Mouse (Mus musculus) Muller cell, postnatal 12 days (primary cell): ENCODE data around the gene Ccdc146.

Experiments
- DNase-seq: peaks from one replicate; pipeline ENCODE4 v3.0.0-alpha.2; 2015; ENCODE audit errors: inconsistent ontology term

Ccdc146 gene

DNA sequence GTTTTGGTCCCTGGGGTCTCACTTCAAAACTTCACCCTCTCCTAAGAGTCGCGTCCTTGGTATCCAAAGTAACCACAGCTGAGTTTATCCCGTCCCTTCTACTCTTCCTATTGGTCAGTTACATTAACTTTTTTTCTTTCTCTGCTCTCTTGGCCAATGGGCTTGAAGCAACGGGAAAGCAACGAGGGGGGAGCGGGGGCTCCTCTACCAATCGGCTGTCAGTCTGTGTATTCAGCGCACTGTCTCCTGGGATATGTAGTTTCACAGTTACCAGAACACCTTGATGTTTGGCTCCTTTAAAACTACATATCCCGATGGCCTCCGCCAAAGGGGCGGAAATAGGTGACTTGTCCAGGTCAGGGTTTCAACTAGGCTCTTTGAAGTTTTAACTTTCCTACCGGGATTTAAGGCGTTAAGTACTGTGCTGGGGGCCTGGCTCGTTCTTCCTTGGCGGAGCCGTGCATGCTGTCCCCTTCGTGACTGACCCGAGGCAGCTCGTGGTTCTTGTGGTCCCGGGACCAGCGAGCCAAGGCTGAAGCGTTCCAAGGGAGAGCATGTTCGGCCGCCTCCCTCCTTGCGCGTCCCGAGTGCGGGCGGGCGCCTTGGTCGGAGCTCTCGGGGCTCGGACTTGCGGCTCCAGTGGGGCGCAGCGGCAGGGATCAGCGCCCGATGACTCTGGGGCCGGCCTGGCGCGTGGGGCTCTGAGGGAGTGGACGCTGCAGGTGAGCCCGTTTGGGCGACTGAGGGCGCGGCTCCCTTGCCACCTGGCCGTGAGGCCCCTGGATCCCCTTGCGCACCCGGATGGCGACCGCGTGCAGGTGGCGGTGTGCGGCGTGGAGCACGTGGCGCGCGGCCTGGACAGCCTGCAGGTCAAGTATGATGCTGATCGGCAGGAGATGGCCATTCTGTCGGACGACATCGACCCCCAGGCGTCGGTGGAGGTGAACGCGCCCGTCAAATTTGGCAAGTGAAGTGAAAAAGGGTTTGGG, at the start of gene Ccdc146, which contains the start of gene Fam185a:
TSS of gene Ccdc146 (minus strand) at position 64 of the 989 bp plus-strand sequence.
TSS of gene Fam185a (plus strand) at position 345 of the 989 bp plus-strand sequence.
- DNase-seq = peak; percentile 99

DNA sequence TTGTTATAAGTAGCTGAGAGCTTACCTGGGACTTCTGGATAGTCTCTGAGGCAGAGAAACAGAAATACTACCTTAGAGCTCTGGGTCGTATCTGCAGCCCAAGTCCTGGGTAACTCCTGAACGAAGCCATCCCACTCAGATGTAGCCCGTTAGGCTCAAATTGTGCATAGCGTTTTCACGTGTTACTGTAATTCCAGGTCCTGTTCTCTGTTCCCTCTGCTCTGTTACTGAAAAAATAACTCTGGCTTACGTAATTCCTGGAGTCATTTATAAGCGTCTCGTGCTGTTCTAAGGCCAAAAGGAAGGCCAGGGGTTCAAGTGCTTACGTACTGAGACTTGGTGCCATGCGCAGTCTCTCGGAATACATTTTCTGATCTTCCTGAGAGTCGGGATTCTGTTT, 43.6 kb upstream of the Ccdc146 start:
- DNase-seq = no peak

DNA sequence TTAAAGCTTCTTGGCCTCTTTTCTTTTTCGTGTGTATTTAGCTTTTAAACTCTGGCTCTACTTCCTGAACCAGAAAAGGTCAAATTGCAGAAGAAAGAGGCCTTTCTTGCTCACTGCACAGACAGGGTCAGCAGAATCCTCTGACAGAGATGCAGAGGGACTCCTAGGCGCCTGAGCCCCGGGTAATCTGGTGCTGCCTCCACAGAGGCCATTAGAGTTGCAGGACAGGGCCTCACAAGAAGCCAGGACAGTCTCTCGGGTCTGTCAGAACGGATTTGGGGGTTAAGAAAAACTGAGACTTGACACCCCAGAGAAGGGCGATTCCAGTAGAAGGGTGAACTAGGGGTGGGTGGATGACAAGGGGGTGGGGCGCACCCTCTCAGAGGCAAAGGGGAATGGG, 42.9 kb upstream of the Ccdc146 start:
- no peak for DNase-seq

DNA sequence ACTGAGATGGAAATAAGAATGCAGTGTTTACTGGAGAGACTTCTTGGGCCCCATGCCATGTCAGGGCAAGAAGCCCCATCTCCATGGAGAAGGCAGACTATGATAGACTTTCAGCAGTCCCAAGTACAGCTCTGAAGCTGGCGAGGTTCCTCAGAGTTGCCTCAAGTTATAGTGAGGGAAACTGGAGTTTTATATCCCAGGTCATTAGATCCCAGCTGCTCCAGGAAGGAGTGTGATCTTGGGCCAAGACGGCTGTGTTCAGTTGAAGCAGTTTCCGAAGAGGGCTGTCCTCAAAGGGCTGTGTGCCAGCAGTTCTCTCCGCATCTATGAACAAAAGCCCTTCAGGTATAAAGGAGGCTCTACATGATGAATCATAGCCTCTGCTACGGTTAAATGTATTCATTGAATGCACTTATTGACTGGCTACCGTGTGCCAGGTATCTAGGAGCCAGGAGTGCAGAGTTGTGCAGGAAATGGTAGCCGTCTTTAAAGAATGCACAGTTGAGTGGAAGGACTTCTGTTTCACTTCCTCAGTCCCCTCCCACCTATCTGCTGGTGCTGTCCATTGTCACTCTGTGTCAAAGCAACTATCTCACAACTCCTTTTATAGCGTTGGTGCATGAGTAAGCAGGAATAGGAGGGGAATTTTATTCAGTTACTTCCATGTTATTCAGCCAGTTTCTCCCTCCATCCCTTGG, 16.5 kb upstream of the Ccdc146 start:
- no peak for DNase-seq

DNA sequence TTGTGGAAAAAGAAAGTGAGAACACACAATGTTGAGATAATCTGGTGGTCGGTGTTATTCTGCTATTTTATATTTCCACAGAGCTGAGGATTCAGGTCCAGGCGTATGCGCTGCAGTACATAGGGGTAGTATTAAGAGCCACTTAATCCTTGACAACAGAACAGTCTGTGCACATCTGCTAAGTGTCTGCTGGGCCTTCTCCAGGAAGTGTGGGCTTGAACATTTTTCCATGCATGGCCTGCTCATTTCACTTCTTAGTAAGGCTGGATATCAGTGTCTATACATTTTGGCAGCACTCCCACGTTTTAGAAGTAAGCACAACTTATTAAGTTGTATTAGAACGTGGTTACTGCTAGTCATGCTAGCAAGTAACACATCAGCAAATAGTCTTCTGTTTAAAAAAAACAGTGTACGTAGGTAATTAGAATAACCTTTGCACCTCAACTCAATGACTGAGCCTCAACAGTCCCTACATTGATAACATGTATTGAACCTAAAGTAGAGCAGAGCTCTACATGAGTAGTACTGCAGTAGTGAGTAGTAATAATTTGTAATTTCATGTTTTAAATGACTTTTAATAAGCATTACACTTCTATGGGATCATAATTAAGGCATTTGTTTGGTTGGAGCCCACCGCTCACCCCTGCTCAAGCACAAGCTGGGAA, 15.1 kb upstream of the Ccdc146 start:
- DNase-seq = no peak

DNA sequence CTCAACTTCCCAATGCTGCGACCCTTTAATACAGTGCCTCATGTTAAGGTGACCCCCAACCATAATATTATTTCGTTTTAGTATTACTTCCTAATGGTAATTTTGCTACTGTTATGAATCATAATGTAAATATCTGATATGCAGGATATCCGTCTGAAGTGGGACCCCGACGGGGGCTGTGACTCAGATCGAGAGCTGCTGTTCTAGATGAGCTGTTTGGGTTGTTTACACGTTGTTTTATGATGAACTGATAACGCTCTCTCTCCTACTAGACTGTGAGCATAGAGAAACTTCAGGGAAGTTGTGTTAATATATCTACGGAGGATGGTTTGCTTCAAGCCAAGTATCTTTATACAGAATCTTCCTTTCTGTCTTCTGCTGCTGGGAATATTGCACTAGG, 14.0 kb upstream of the Ccdc146 start:
- no peak for DNase-seq

DNA sequence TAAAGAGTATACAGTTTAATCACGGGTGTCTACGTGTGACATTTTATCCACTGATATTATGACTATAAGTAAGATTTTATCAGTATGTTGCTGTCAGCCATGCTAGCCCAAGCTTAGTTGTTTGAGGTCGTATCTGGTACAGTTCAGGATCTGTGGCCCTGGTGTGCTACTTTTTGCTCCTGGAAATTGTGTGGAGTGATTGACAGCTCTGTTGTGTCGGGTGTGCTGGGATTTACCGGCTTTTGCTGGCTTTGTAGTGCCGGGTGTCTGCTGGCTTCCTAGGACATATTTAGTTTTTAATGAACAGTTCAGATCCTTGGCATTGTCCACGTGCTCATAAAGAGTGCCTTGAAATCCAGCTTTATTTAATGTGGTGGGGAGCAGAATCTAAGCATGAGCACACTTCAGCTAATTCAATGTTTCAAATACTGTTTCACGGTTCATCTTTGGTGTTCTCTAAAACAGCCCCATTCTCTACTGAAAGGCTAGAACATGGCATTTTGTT, 12.0 kb upstream of the Ccdc146 start:
- DNase-seq = no peak

DNA sequence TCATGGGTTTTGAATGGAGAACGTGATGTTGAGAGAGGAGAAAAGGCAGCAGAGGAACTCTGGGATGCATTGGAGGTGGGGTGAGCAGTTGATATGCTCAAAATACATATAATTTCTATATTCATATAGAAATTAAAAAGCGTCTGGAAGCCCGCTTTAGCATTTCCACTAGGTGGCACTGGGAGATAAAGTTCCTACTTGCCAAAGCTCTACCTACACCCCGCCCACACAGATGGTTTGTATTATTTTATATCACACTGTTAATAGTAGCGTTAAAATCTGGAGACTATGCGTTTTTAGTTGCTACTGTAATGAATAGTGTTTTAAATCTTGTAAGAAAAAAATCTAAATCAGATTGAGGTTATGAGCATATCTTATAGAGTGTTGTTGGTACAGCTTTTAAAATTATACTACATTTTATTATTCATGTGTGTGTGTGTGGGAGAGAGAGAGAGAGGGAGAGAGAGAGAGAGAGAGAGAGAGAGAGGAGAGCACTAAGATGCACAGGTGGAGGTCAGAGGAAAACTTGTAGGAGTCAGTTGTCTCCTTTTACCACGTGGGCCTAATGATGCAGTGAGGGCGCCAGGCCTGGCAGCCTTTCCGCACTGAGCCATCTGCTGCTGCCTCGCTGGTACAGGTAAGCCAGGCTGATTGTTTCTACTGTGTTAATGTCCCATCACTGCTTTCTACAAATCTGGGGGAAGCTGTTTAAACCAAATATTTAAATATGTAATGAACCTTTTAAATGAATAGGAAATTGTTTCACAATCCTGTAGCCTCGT, 9.9 kb upstream of the Ccdc146 start:
- peak; percentile 26 for DNase-seq

DNA sequence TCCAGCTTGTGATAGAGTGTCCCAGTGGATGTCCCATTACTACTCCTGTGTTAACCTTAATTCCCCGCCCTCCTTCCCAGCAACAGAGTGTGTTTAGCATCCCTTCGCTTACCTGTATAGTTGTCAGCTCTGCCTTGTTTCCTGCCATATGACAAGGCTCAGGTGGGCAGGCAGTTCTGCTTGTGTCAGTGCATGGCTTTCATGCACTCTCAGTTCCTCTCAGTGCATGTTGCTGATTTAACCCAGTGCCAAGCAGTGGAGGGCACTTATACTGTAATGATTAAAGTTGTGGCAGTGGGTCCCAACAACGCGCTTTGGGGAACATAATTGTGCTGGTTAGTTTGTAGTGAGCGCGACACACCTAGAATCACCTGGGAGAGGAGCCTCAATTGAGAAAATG, 2.2 kb upstream of the Ccdc146 start:
- DNase-seq = no peak

DNA sequence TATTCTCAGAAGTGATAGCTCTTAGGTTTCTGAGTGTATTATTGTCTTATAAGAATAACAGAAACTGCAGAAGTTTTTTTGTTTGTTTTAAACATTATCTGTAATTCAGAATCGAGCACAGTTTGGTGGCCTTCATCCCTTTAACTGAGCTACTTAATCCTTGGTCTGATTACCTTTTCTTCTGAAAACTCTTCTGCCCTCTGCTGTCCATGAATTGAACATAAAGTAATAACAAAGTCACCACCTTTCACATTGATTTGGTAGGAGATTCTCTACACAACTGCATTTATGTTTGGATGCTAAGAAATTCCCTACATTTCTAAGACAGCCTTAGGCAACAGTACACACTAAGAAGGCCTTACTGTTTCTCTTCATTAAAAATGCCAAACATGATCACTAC, 3.9 kb downstream of the Ccdc146 start:
- peak; percentile 20 for DNase-seq

DNA sequence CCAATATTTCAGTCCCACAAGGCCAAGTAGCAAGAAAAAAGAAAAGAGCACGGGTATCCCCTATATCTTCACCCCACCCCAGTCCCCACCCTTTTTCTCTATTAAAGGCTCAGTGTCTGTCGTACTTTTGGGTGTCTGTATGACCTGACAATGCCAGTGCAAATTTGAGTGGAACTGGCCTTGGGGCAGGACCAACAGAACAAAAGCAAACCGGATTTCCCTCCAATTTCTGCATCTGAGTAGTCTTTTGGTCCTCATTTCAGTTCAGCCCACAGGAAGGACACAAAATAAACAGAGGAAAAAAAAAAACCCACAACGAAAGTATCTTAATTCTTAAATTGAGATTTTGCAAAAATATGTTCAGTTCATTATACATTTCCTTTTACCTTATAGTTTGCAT, 5.9 kb downstream of the Ccdc146 start:
- DNase-seq = no peak

DNA sequence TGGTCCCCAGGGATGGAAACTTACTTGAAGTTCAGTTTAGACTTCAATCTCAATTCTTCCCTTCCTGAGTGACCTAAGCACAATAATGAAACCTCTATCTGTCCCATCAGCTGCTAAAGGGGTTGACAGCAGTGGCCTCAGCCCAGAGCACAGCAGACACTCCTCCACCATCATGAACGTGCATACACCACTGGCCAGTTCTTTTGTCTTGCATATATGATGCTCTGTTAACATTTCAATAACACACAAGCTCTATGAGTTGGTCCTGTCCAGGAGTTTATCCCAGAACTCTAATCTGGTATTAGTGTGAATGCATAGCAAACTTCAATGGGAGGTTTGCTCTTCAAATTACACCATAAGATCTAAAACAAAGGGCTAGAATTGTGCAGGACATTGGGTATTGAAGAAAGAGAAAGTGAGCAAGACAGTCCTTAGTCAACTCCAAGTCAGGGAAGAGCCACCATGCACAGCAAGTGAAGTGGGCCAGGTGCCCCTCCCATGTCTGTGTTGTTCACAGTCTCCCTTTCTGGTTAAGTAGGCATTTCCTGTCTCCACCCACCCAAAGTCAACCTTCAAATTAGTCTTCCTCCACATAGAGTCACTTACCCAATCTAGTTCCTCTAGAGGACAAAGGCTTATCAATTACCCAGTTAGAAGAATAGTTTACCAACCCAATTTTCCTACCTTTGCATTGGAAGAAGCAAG, 10.2 kb downstream of the Ccdc146 start:
- no peak for DNase-seq

DNA sequence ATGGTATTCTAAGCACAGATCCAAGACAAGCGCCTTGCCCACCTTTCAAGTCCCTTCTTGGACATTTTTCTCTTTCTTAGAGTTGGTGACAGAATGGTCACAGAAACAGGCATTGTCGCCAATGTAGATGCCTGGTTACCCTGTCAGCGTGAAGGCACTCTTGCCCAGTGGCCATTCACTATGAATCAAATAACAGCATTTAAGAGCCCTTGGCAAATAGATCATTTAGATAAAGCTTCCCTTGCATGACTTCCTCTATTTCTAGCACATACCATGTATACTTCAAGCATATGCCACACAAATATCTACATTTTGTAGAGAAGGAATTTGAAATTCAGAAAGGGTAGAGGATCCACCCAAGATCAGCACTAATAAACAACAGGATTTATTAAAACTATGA, 11.2 kb downstream of the Ccdc146 start:
- DNase-seq = no peak

DNA sequence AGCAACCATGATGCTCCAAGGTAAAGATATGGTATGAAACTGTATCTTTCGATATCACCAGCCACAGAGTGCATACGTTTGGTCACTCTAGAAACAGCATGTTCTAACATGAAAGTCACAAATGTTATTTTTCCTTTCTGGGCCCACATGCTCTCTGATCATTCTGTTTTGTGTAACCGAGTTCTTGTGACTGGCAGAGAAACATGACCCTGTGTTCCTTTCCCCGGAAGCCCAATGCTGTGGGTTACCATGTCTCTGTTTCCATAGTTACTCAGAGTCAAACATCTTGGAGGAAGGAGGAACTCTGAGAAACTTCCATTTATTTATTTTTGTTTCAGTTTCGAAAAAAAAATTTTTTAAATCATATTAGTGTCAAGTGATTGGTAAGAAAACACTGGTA, 12.4 kb downstream of the Ccdc146 start:
- DNase-seq = no peak

DNA sequence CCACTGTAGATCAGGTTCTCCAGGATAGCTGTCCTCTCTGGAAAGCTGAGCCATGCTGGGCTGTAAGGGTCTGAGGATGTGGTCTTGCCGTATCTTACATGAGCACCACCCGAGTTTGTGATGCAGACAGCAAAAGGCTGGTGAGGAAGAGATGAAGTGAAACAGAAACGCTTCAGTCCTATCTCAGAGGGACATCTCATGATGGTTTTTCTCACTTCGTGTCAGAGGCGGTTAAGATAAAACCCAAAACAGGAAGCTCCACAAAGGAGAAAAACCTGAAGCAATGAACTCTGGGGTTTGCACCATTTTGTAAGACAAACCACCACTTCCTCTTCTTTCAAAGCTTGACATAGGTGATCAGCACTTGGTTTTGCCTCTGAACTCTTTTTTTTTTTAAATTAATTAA, 13.2 kb downstream of the Ccdc146 start:
- no peak for DNase-seq

DNA sequence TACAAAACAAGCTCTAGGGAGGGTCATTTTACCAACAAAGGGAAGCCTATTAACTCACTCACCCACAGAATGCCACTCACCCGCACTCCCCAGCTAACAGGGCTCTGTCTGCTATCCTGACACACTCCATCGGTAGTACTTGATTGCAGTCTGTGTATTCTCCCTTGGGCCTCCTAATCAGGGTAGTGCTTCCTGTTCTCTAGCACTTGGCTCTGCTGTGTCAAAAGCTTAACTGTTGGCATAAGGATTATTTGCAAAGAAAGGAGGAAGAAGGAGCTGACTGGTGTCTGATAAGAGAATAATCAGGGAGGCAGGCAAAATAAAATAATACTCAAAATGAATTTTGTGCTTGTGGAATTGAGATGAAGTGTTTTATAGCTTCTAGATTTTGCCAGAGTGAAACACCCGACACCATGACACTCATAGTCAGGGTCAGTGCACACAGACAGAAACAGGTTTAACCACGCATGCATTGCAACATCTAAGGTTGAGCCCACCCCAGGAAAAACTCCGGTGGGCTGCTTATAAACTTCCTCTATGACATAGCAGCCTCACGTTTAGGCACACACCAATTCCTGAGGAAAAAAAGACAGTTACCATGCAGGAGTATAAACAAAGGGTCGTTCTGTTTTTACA, 29.2 kb downstream of the Ccdc146 start:
- DNase-seq = no peak

DNA sequence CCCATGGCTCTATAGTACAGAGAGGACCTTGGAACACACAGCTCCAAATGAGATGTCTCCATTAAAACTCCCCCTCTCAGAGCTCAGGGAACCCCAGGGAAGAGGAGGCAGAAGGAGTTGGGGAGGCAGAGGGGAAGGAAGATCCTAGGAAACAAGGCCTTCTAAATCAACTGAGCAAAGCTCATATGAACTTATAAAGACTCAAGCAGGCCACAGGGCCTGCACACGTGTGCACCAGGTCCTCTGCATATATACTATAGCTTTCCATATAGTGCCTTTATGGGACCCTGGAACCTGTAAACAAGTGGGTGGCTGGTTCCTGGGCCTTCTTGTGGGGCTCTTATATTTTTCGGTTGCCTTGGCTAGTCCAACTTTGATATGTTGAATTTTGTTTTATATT, 29.9 kb downstream of the Ccdc146 start:
- no peak for DNase-seq

DNA sequence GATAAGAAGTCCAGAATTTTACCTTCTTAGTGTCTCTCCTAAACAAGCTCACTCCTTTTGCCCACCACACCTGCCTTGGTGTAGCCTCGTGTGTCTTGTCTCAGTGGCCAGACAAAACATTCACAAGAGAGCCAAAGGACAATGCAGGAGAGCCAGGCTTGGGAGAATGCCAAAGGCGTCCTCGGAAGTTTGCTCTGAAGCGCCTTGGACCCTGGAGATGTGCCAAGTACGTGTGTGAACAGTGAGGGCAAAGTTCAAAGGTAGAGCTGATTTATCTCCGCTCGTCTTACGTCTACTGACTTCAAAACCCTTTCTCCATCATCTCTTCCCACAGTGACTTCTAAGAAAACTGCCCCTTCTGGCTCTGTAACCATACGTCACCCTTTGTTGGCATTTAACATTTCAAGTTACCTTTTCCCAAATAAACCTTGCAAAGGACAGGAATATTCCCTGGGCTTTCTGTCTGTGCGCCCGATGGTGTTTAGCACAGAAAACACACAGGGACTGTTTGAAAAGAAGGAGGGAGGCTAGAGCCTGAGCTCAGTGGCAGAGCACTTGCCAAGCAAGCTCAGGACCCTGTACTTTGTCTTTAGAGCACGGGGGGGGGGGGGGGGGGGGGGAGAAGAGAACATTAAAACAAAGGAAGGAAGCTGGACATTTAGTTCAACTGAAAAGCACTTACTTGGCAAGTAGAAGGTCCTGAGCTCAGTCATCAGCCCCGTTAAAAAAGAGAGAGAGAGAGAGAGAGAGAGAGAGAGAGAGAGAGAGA, 32.7 kb downstream of the Ccdc146 start:
- no peak for DNase-seq

DNA sequence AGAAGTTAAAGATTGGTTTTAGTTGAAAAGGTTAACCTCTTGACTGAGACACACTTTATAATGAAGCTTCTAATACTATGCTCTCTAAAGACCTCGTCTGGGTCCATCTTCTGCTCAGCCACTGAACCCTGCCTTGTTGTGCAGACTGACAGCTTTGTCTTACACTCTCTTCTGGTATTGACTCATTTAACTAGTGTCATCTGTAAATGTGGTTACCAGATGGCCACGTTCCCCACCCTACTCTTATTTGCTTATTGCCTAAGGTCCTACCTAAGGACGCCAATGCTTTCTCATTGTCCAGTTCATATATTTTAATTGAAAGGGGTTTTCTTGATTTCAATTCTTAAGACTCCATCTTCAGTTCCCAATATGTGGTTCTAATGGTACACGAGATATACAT, 35.6 kb downstream of the Ccdc146 start:
- DNase-seq = no peak
